Mouse (Mus musculus) urinary bladder, postnatal 10 days (tissue): Measurements from ENCODE around the gene Asap2.

Source experiments
- DNase-seq: peaks from one replicate; pipeline ENCODE4 v3.0.0; 2022; ENCODE audit warnings: low spot score

The Asap2 gene

DNA sequence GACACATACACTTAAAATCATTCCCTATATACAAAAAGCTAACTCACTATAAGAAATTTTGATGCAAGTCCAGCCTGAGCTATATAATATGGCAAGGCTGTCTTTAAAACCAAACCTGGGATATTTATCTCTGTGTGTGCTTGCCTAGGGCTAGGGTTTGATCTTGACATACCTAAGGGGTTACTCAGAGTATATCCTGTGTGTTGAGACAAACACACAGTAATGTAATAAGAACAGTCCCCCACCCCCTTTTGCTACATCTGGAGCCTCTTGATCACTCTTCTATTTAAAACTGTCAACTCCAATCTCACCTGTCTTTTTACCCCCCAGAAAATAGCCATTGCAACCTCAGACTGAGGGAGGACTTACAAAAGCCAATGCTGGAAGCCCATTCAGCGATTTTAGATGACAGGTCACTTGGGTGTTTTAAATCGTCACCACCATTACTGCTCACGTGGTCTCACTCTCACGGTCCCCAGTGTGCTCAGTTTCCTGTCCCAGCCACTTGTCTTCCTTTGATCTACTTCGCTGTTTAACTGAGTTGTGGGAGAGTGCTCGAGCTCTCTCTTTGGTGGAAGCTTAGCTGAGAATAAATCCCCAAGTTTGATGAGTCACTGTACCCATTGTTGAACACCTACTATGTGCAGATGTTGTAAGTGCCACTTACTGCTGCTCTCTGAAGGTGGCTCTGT lies 176.8 kb downstream of the Asap2 start:
- no peak for DNase-seq

DNA sequence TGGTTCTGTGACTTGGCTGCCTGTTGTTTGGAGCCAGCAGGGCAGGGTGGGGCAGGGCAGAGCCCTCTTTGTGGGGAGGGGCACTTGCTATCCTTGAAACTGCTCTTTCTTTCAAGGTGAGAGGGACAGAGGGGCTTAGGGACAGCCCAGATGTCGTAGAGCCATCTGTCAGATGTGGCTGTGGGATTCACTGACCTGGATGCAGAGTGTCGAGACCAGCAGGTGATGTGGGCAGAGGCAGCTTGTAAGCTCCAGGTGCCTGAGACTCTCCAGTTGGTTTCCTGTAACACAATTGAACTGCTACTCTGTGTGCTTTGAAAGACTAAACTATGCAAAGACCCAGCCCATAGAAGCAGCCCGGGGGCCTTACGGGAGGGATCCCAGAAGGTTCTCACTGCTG lies 177.5 kb downstream of the Asap2 start:
- DNase-seq, result no peak

DNA sequence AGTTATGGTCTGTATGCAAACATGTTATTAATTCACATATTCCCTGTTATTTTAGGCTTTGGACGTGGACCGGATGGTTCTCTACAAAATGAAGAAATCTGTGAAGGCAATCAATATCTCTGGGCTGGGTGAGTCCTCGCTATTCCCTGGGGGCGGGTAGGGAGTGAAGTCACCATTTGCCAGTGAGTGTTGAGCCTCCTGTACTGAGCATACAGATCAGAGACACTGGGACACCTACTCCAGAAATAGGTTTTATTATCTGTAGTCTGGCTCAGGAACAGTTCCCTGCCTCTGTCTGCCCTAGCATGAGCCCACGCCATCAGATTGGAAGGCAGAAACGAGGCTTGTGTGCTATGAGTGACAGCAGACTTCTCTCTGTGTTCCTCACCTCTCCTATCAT lies 177.9 kb downstream of the Asap2 start:
- no peak for DNase-seq

DNA sequence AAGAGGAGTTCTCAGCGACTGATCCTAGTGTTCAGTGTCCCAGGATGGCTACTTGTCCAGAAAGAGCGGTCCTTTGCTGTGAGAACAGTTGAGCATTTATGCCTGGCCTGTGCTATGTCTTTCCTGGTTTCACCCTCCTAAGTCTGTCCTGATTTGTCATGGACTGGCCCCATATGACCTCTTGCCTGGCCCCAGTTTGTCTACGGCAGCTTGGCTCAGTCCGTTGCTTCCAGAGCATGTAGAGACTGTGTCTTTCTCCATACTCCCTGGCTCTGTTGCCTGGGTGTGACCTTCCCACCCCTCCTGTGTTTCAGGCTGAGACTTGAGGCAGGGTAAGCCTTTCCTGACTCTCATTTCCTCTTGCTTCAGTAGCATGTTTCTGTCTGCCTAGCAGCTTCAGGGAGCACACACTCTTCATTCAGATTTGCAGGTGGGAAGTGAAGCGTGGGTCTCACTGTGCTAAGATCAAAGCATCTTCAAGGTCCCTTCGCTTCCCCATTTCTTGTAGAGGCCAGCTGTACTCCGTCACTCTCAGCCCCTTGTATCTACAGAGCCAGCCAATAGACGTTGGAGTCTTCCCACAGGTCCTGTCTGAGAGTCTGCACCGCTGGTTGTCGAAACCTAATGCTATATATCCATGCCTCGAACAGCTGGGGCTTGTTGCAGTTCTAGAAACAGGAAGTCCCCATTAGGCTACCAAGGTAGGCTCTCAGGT lies 181.7 kb downstream of the Asap2 start:
- no peak for DNase-seq

DNA sequence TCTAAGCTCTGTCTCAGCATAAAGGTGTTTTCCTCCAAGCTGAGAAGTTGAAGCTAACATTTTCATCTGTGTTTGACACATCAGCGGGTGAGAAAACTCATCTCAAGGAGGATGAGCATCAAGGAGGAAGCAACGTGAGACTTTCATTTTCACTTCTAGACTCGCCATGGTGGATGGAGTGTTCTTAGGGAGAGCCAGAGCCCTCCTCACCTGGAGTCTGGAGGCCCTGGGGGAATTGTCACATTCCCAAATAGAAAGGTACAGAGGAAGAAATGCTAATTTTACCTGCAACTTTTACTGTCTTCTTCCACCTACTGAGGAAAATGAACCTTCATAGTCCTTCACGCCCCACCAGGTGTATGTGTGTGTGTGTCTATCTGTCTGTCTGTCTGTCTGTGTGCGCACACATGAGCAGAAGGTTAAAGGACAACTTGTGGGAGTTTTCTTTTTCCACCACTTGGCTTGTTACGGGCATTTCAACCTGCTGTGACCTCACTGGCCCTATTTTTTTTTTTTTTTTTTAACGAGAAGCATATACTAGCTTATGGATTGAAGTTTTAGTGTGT lies 183.7 kb downstream of the Asap2 start:
- DNase-seq, result no peak

DNA sequence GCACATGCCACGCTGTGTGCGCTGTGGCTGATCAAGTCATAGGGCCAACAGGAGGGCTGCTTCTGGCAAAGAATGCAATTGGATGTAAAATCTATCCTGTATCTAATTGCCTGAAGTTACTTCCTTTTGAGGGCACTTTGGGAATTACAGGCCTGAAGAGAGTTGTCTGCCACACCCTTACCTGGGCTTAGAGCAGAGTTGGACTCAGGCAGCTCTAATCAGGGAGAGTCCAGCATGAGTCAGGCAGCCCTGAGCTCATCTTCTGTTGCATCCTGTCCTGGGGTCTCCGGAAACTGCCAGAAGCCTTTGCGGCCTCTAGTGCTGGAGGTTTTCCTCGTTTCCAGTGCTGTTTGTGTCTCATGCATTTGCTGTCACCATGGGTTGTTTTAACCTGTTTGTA lies 186.1 kb downstream of the Asap2 start:
- DNase-seq, result no peak

DNA sequence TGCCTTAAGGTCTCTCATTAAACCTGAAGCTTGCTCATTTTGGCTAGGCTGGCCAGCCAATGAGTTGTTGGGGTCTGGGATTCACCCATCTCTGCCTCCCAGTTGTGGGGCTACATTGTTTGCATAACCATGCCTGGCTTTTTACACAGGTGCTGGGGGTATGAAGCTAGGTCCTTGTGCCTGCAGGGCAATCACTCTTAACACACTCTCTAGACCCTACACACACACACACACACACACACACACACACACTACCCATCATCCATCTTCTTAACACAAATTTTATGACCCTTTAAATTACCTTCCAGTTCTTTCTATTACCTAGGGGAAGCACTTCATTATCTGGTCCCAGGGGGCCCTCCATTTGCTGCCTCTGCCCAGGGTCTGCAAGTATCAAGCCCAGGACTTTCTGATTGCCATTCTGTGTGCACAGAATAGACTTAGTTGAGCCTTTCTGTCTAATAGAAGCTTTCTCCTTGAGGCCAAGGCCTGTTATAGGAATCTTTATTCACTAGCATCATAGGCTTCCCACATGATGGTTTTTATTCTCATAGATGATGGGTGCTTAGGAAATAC lies 187.0 kb downstream of the Asap2 start:
- DNase-seq, result no peak

DNA sequence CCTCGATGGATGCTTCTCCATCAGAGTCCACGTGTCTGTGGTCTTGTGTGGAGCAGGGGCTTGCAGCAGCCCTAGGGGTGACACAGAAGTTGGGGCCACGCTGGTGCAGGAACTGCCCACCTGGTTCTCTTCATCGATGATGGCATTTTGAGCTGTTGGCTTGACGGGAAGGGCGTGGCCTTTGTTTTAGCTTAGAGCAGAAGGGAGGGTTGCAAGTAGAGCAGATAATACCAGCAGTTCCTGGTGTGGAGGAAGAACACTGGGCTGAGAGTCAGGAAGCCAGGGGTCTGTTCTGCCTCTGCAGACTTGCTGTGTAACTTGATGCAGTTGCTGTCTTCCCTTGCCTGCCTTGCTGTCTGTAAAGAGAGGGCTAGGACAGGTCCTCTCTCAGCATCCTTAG lies 189.8 kb downstream of the Asap2 start:
- DNase-seq, result no peak

DNA sequence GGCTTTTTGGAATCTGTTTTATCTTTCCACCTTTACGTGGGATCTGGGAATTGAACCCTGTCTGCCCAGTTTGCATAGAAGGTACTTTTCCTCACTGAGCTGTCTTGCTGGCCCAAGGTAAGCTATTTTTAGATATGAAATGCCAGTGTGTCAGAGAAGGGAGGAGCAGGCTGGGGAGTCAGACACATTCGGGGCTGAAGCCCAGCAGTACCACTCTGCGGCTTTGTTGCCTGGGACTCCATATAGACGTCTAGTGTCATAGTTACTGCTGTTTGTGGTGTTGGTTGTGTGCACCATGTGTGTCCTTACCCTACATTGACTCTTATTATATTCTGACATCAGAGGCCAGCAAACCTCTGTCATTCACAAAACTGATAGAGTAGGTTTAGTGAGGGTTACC lies 192.5 kb downstream of the Asap2 start:
- no peak for DNase-seq

DNA sequence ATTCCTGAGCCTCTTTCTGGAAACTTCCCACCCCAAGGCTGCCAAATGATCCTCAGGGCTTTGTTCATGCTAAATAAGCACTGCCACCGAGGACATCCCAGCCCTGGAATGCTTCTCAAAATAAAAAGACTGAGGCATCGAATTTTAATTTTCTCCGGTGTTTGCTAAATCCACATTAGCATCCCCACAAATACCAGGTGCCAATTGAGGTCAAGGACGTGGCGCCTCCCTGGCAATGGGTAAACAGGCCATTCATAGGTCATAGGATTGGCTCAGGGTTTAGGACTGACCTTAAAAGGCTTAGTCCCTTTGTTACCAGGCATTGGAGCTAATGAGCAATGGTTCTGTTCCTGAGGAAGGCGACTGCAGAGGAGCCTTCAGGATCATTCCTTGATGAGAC lies 193.1 kb downstream of the Asap2 start:
- DNase-seq, result no peak

DNA sequence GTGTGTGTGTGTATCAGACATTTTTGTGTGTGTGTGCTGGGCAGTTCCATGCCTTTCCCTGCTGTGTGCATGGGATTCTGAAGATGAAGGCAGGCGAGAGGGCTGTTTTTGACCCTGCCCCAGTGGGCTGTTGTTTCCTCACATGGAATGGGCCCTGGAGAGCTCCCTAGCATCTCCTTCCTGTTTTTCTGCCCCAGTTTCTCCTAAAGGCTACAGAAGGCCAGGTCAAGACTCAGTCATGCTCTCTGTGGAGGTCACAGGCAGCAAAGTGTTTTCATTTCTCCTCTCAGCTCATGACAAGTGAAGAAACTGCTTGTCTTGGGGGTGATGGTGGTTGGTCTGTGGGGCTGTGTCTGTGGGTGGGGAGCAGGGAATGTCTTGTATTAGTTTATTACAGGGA lies 195.9 kb downstream of the Asap2 start:
- no peak for DNase-seq

DNA sequence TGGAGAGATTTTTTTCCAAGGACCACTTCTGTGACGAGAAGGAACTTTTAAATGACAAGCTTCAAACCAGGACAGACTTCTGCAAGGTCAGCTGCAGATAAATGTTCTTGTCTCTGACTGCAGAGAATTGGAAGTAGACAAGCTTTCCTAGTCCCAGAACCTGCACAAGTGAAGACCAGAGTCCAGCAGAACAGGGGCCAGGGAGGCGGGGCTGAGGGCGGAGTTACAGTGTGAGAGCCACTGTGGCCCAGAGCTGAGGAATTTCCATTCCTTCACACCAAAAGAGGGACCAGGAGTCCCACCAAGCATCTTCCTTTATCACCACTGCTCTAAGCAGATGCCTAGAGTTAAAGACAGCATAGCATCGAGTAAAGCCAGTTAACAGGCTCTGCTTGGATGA lies 198.6 kb downstream of the Asap2 start:
- no peak for DNase-seq

DNA sequence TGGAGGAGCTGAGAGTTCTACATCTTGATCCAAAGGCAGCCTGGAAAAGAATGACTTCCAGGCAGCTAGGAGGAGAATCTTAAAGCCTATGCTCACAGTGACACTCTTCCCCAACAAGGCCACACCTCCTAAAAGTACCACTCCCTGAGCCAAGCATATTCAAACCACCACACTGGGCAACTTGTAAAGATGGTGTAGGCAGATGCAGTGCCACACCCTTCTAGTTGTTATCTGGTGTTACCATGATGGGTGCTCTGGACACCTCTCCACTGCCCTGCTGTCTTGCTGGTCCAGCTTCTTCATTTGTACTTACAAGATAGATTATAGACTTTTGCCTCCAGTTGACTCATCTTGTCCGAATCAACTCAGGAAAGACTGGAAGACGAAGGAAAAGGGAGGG lies 201.3 kb downstream of the Asap2 start:
- no peak for DNase-seq

DNA sequence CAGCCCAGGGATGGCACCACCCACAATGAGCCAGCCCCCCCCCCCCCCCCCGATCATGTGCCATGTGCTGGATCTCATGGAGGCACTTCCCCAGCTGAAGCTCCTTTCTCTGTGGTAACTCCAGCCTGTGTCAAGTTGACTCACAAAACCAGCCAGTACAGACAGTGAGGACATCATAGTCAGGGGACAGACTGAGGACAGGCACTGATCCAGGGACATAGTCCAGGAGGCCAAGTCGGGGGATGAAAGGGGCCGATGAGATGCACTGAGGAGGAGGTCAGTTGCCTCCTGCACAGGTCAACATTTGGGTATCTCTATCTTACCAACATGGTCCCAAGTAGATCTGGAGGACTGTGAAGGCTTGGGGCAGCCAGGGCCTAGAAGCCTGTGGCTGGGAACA lies 205.2 kb downstream of the Asap2 start:
- no peak for DNase-seq

DNA sequence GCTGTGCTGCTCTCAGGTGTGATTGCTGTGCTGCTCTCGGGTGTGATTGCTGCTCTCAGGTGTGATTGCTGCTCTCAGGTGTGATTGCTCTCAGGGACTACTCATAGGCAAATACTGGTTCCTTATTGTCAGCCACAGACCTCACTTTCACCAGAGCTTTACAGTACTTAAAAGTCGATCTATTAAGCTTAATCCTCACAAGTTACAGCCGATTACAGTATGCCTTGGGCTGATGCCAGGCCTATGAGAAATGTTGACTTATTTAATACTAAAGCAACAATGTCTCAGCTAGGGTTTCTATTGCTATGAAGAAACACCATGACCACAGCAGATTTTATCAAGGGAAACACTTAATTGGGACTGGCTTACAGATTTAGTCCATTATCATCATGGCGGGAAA lies 206.2 kb downstream of the Asap2 start:
- no peak for DNase-seq

DNA sequence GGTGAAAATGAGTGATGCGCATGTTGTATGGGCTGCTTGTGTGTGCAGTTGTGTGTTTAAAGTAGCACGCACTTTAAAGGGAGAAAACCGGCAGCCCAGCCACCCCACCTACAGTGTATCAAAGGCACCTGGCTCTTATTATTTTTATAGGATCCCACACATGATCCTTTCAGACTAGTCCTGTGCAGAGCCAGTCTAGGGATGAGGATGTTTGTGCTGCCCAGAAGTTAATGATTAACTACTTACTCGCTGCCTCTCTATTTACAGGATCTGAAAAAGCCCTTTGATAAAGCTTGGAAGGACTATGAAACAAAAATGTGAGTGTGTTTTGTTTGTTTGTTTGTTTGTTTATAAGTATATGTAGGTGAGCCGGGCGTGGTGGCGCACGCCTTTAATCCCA lies 210.4 kb downstream of the Asap2 start:
- DNase-seq, result no peak

DNA sequence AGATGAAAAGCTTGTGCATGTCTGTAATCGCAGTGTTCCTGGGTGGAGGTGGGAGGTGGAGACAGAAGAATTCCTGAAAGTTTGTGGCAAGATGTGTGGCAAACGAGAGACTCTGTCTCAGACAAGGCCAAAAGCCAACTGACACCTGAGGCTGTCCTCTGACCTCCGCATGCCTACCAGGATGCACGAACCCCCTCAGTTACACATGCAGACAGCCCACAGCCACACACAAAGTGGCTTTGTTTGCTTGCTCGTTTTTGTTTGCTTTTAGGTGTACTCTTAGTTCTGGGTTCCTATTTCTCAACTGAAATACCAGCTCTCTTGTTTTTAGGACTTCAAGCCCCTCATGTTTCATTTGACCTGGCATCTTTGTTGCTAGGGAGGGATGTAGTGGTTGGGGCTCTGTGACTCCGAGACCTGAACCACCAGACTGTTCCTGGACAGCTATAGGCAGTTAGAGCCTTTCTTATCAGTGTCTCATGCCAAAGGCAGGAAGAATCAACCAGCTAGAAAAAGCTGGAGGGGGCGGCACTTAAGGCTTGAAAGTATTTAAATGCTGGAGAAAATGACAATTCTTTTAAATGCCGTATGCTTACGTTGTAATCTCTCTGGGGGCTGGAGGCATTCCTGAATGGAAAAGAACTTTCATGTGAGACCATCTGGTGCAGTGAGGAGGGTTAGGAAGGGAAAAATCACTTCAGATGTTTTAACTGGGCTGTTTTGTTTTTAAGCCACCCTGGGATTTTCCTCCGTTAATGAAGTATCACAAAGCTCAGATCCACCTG lies 211.4 kb downstream of the Asap2 start:
- DNase-seq, result no peak

DNA sequence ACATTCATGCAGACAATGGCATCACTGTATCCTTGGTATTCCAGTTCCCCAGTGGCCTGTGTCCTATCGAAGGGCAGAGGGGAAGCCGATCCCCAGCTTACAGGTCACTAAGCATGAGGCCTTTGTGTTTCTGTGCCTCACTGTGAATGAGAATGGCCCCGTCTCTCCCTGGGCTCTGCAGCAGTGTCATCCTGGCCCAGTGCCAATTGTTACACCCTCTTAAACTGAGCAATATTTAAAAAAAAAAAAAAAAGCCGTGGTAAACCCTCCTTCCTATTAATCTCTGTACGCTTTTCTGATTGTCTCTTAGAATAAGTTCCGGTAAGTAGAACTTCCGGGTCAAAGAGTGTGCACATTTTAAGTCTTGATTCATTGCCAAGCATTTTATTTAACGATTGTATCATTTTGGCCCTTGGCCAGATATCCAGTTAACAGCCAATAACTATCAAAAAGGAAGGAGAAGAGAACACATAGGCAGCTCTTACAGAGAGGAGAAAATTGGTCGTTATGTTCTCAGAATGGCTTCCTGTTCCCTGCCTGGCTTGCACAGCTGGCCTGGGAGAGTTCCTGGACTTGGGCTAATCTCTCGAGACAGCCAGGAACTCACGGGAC lies 214.5 kb downstream of the Asap2 start:
- DNase-seq, result no peak

DNA sequence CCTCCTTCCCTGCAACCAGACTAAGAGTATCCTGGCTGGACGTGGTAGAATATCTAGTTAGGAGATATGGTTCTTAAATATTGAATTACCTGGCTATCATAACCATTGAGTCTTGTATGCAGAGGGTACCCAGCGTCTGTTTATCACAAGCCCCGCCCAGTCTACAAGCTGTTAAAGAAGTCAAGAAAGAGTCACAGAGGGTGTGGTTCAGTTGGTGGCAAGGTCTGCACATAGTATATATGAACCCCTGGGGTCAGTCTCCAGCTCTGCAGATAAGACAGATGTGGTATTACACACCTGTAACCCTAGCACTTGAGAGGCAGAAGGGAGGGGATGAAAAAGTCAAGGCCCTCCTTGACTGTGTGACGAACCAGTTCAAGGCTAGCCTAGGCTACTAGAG lies 215.5 kb downstream of the Asap2 start:
- no peak for DNase-seq

DNA sequence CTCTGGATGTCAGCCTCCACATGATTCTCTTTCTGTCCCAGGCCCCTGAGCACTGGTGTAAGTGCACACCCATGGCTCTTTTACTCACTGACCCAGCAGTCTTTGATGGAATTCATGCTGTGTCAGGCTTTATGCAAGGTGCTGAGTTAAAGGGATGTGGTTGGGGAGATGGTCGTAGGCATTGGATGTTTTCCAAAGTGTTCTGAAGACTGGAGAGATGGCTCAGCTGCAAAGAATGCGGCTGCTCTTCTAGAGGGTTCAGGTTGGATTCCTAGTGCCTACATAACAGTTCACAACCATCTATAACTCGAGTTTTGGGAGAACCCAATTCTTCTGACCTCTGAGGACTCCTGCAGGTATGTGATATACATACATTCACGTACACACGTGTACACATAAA lies 217.2 kb downstream of the Asap2 start:
- DNase-seq, result no peak

DNA sequence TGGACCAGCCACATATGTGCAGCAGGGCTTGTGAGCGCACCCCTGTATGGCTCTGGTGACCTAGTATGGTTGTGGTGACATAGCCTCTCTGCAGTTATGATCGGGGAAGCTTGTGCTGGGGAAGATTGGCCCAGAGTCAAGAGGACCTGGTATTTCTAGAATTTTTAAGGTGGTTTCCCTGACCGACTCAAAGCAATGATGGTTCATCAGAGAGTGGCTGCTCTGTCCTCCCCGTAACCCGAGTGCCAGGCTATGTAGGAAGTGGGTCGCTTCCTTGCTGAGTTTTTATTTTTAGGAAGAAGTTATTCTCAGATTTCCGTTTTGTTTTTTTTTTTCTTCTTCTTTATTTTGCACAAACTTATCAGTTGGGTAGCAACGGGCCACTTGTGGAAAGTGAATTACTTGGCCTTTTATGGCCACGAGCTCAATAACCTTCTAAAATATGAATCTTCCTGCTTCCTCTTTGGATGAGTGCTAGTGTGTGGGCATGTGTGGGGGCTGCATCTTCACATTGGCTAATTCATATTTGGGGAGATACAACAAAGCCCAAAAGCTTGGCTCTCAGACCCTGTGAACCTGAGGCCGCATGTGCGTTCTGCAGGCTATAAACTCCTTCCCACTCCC lies 218.0 kb downstream of the Asap2 start:
- DNase-seq, result no peak

DNA sequence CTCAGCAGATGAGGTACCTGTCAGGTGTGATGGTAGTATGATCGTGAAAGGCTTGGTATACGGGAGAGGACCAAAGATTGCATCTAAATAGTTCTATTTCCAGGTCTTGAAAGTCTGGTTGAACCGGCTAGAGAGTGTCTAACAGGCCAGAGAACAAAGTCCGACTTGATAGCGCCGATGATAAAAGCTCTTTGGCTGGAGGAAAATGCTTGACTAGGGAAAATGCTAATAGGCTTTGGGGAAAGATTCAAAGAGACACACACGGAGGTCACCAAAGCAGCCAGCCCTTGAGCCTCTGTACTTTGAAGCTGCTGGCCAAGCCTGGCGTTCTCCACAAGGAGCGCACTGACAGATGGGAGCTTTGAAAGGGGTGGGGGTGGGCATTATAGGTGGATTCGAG lies 219.0 kb downstream of the Asap2 start:
- no peak for DNase-seq
